Comparison of ENCODE assay signal across 13 mouse cellular contexts in the genomic region with DNA sequence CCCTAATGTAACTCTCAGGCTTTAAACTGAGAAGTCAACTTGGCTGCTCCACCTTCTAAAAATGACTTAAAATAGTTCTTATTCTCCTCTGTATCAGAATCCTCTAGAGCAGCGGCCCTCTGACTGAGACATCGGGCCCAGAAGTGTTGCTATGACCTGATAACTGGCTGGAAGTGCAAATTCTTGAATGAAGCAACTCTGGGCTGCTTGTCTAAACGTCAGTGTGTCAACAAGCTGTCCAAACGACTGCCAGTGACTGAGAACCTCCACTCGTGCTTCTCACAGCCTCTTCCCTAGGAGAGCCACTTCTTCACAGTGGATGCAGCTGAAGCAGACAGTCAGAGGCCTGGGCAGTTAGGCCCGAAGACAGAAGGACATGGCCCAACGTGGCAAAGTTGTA.
"Had no signal": no experiment of that assay in that cellular context is flagged by ENCODE, and none has a peak within 500 bp of the region (broad histone marks: within the 10 kb centered on the region; RNA-seq: fewer than 3 reads in every experiment).

No protein-coding gene starts in this region.

- H3K9me3 ChIP-seq: limb, embryonic 15.5 days; liver, embryonic 15.5 days; midbrain, embryonic 12.5 days; stomach, embryonic 15.5 days had no signal

- H3K4me1 ChIP-seq: liver, embryonic 15.5 days; midbrain, embryonic 12.5 days; stomach, embryonic 15.5 days had no signal

- H3K9ac ChIP-seq: limb, embryonic 15.5 days; liver, embryonic 15.5 days; lung, embryonic 14.5 days; midbrain, embryonic 12.5 days; stomach, embryonic 15.5 days had no signal

- H3K4me3 ChIP-seq: limb, embryonic 15.5 days; liver, embryonic 15.5 days; midbrain, embryonic 12.5 days; stomach, embryonic 15.5 days had no signal

- H3K36me3 ChIP-seq: midbrain, embryonic 12.5 days had no signal

- H3K27ac ChIP-seq: kidney, postnatal 0 days; limb, embryonic 15.5 days; liver, embryonic 15.5 days; midbrain, embryonic 12.5 days; stomach, embryonic 15.5 days had no signal

- H3K4me2 ChIP-seq: limb, embryonic 15.5 days; liver, embryonic 15.5 days; lung, embryonic 14.5 days; midbrain, embryonic 12.5 days; stomach, embryonic 15.5 days had no signal

- DNase-seq: kidney, postnatal 36 days; layer of hippocampus, adult 9-11 months; layer of hippocampus, postnatal 36 days; lung, embryonic 14.5 days; lung, postnatal 14 days; right cerebral cortex, postnatal 14 days; thymus, adult 2 months; thymus, postnatal 25 days had no signal

- H3K27me3 ChIP-seq: limb, embryonic 15.5 days; liver, embryonic 15.5 days; midbrain, embryonic 12.5 days; stomach, embryonic 15.5 days had no signal
